ENCODE assay signal across 18 mouse cellular contexts in genomic region chr1:92707441-92707840, GRCm38 (mm10). TPM values are rescaled to one million over a fixed set of nuclear protein-coding genes. Genes with fewer than 3 reads are reported as not detected.
"Had no signal": no experiment of that assay in that cellular context is flagged by ENCODE, and none has a peak within 500 bp of the region (broad histone marks: within the 10 kb centered on the region; RNA-seq: fewer than 3 reads in every experiment).

No protein-coding gene starts in this region.

- ATAC-seq: midbrain, embryonic 16.5 days had no signal

- H3K4me1 ChIP-seq: neural tube, embryonic 15.5 days had no signal

- H3K9ac ChIP-seq: lung, embryonic 14.5 days; midbrain, embryonic 12.5 days; neural tube, embryonic 13.5 days; neural tube, embryonic 15.5 days; stomach, embryonic 15.5 days had no signal

- H3K9me3 ChIP-seq: midbrain, embryonic 10.5 days; midbrain, embryonic 12.5 days; neural tube, embryonic 13.5 days; neural tube, embryonic 15.5 days; stomach, embryonic 15.5 days had no signal

- H3K4me2 ChIP-seq: lung, embryonic 14.5 days; midbrain, embryonic 12.5 days; neural tube, embryonic 13.5 days; neural tube, embryonic 15.5 days; stomach, embryonic 15.5 days had no signal

- H3K27ac ChIP-seq: midbrain, embryonic 10.5 days; midbrain, embryonic 12.5 days; neural tube, embryonic 13.5 days; neural tube, embryonic 15.5 days; stomach, postnatal 0 days had no signal

- H3K36me3 ChIP-seq: midbrain, embryonic 10.5 days; midbrain, embryonic 12.5 days; neural tube, embryonic 13.5 days; neural tube, embryonic 15.5 days; stomach, embryonic 15.5 days had no signal

- DNase-seq: lung, adult 18-20 months; lung, postnatal 10 days; lung, postnatal 4 days; right cerebral cortex, postnatal 14 days; thymus, adult 2 months; thymus, postnatal 25 days; thymus, postnatal 4 days had no signal

- H3K4me3 ChIP-seq: midbrain, embryonic 10.5 days; midbrain, embryonic 12.5 days; myocyte; neural tube, embryonic 13.5 days; neural tube, embryonic 15.5 days; stomach, embryonic 15.5 days had no signal

- H3K27me3 ChIP-seq: midbrain, embryonic 12.5 days; neural tube, embryonic 13.5 days; neural tube, embryonic 15.5 days; stomach, embryonic 15.5 days had no signal

RNA-seq across cellular contexts. Expression of gene Otos, which starts 58.8 kb away (rescaled TPM):
- polyA plus RNA-seq: lung, embryonic 14.5 days; lung, embryonic 16.5 days; midbrain, embryonic 12.5 days; neural tube, embryonic 13.5 days; testis, adult 2 months had no signal
